Mouse (Mus musculus): Measurements from ENCODE around the gene Rptor.

GRCm38 (mm10) chr11:119839411-119840342, 237.0 kb downstream of the Rptor start:
- TF ChIP-seq POLR2A (IDR thresholded peaks at IDR 0.05; ENCODE audit: extremely low read depth, insufficient read depth, low read length), result no peak
- TF ChIP-seq CTCF (IDR thresholded peaks at IDR 0.05; ENCODE audit: extremely low read depth, insufficient read depth, low read length), result 0 out of 2 replicates have a peak, but pooled peaks have one; percentile 12
